Mouse (Mus musculus) embryo, embryonic 11 days (tissue): ENCODE data around the gene Atp2b4.

Experiments used
- DNase-seq: peaks from one replicate; pipeline ENCODE4 v3.0.0-alpha.2; 2015

Gene Atp2b4

DNA sequence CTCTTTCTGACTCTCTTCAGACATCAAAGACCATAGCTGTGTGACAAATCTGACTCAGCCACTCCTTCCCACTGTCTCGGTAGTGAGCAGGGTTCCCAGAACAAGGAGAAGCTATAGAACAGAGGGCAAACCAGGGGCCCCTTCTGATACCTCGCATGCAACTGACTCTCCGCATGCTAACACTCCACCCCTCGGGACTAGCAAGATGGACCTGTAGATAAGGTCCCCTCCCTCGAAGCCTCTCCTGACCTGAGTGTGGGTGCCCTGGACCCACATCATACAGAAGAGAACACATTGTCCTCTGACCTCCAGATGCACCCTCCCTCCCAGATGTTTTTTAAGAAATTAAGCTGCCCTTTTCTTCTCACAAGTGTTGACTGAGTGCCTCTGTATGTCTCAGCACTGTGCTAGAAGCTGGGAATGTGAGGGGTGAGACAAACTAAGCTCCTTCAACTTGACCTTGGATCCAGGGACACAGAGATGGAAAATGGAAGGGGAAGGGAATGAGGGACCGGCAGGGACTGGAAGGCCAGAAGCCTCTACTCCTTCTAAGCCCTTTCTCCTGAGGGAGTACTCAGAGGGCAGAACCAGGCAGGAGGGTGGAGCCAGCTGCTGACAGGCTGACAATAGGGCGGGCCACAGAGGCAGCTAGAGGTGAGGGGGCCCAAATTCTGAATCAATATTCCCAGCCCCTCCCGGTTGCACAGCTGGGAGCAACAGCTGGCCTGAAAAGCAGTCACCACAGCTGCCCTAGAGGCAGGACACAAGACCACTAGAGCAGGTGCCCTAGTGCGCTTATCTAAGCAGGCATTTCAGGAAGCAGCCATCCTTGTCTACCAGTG lies 2.6 kb downstream of the Atp2b4 start:
- no peak for DNase-seq

DNA sequence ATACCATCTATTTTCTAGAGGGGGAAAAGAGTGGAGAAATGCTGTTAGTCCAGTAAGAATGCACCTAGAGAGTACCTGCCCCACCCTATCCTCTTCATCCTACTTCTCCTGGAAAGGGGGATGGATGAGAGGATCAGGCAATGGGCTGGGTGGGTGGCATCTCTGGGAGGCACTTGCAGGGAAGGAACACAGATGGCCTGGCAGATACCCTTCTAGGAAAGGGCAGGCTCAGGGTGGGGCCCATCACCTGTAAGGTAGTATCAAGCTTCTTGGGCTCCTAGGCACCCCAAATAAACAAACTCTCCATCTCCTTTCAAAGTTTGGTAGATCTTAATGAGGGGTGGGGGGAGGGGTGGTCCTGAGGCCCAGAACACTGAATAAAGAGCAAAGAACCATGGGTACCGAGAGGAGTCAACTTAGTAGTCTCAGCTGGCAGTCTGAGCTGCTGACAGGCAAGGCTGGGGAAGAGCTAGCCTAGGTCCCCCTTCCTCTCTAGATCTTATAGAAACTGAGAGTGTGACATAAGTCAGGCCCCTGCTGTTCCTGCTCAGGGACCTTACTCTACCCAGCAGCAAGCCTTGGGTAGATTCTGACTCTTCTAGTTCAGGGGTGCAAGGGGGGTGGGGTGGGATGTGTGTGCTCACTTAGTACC lies 3.4 kb downstream of the Atp2b4 start:
- DNase-seq = no peak

DNA sequence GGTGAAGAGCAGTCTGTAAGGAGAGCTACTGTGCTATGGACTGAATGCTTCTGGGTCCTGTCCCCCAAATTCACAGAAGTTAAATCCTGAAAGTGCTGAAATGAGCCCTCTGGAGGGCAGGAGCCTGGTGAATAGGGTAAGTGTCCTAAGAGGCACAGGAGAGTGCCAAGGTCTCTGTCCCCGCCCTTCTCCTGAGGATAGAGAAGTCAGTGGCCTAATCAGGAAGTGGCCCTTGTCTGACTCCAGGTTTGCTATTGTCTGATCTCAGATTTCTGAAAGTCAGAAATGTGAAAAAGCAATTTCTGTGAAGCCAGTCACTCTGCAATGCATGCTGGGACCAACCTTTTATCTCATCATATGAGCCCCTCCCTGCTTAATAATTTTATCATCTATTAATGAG lies 7.2 kb downstream of the Atp2b4 start:
- no peak for DNase-seq

DNA sequence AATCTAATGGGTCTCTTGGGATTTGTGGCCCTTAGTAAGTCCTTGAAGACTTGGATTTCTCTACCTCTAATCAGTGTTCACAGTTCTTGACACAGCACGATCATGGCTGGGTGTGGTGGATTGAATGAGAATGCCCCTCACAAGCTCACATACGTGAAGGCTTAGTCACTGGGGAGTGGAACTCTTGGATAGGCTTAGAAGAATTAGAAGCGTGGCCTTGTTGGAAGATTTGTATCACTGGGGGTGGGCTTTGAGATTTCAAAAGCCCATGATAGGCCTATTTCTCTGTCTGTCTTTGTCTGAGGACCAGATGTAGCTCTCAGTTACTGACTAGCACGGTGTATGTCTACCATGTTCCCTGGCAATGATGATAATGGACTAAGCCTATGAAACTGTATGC lies 10.8 kb downstream of the Atp2b4 start:
- DNase-seq = no peak

DNA sequence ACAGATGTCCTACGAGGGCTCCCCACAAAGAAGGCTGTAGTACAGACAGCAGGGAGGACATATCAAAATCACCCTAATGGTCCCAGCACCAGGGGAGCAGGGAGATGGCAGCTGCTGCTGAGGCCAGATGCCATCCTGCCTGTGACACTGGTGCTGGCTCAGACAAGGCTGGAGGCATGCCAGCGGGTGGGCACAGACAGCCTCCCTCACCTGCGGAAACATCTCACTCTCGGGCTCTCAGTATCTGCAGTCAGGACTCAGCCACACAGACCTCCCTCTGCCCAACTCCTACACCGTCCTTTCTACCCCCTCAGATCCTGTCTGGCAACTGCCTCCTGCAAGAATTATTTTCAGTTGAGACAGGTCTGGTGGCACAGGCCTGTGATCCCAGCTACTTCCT lies 12.0 kb downstream of the Atp2b4 start:
- DNase-seq = no peak

- DNase-seq = no peak
Measured at GRCm38 (mm10) chr1:133787500-133788210, 13.2 kb downstream of the Atp2b4 start.

DNA sequence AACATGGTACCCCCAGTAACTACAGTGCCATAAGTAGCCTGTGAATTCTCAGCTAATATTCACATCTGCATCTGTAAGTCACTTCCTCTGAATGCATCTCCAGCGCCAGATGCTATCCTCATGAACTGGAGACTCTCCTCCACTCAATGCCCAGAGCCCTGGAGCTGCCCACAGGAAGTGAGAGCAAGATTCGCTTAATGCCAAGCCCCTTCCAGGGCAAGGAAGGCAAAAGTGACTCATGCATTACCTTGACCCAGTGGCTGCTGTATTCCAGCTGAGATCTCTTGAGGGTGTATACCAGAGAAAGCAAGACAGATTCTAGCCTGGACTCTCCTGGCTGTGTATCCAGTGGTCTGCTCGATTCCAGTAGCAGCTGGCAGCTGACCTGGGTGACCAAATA lies 16.2 kb downstream of the Atp2b4 start:
- no peak for DNase-seq

DNA sequence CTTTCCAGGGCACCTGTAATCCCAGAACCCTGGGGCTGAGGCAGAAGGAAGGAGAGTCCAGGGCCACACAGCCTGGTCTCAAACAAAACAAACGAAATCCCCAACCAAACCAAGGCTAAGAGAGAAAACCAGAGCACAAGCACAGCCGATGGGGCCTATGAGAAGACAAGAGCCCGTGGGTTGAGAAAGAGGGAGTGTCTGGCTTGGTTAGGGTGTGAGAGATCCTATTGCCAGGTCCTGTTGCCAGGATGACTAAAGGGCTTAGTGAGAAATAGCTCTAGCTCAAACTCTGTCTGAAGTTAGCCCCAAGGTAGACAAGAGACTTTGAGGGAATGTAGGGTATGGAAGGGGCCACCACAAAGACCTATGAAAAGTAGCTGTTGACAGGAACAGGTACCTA lies 19.3 kb downstream of the Atp2b4 start:
- DNase-seq = no peak

DNA sequence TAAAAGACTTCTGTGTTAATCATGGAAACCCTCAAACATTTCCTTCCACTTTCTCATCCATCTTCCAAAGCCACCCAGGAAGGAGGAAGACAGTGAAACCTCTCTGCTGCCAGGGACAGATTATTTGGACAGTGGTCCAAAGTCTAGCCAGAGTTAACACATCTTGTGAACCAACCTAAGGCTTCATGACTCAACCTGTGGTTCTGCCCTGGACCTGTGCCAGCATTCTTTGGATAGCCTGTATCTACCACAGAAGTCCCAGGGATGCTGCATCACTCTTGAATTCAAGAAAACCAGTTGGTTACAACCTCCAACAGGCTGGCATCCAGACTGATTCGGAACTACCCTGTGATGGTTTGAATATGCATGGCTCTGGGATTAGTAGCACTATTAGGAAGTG lies 21.8 kb downstream of the Atp2b4 start:
- no peak for DNase-seq

- DNase-seq = no peak
Measured at GRCm38 (mm10) chr1:133777651-133778231, 23.1 kb downstream of the Atp2b4 start.

GRCm38 (mm10) chr1:133772553-133772952 lies 28.3 kb downstream of the Atp2b4 start:
- DNase-seq = no peak

GRCm38 (mm10) chr1:133771831-133772399 lies 28.9 kb downstream of the Atp2b4 start:
- no peak for DNase-seq

GRCm38 (mm10) chr1:133767994-133768393 lies 32.8 kb downstream of the Atp2b4 start:
- no peak for DNase-seq

DNA sequence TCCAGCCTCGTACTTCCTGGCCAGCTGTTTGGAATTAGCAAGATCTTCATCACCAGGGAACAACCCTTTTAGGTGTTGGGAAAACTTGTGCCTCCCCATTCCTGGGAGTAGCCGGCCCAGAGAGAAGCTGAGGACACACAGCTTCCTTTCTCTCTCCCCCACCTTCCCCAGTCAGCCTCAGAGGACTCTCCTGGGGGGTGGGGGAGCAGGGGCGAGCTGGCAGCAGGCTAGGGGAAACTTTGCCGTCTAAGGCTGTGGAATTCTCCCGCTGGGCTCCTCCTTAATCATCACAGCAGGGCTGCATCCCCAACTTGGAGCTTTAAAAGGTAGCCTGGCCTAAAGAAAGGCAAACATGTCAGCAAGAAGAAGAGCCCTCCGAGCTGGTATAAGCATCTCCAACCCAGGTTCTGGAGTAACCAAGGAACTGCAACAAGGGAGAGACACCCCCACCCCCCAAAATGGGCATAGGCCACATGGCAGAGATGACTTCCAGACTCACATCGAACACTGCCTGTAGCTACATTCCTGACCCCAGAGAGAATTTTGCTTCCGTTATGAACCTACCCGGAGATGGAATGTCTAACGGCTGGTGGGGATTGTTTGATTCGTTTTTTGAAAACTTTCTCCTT lies 33.8 kb downstream of the Atp2b4 start:
- peak; percentile 42 for DNase-seq

DNA sequence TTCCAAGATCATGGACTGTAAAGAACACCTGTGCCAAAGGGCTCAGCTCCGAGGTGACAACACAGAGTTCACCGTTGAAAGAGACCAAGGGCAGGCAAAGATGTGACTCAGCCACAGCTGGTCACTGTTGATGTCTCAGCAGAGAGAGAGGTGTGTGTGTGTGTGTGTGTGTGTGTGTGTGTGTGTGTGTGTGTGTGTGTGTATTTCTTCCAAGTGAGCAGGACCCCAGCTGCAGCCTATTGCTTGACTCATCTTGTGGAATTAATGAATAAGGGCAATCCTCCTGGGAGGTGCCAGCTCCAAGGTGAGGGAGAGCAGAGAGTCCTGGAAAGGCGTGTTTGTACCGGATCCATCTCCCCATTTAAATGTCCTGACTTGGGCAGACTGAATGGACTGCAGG lies 35.5 kb downstream of the Atp2b4 start:
- DNase-seq = no peak

GRCm38 (mm10) chr1:133762946-133763422 lies 37.9 kb downstream of the Atp2b4 start:
- peak; percentile 53 for DNase-seq

GRCm38 (mm10) chr1:133761278-133761677 lies 39.6 kb downstream of the Atp2b4 start:
- no peak for DNase-seq

- no peak for DNase-seq
Measured at GRCm38 (mm10) chr1:133754317-133754868, 46.4 kb downstream of the Atp2b4 start.

GRCm38 (mm10) chr1:133753325-133753724 lies 47.5 kb downstream of the Atp2b4 start:
- no peak for DNase-seq

- DNase-seq = no peak
Measured at GRCm38 (mm10) chr1:133751621-133752020, 49.2 kb downstream of the Atp2b4 start.

GRCm38 (mm10) chr1:133749954-133750353 lies 50.9 kb downstream of the Atp2b4 start:
- DNase-seq = no peak

DNA sequence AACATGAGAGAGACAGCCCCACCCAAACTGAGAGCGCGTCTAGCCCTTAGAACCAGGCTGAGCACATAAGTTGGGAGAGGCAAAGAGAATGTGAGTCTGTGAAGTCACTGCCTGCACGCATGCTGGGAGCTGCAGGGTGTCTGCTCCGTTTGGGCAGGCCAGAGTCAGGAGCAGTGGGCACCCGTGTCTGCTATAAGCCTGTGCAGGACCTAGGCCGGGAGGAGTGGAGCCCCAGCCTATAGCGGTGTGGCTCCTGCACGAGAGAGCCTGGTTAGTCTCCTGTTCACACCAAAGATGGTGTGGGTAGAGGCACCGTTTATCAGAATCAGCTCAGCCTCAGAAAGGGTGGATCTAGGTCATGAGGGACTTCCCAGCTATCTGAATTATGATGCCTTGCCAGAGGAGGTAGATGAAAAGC lies 55.8 kb downstream of the Atp2b4 start:
- DNase-seq = no peak
